Mouse (Mus musculus) heart, adult 2 months (tissue): ENCODE measurements at regions not wholly inside any gene's neighbourhood (a gene's known extent, or its start where the extent isn't known, plus 50 kb on each side); places are given as distances from the start of the nearest gene placed in this dataset.

Source experiments
- DNase-seq, 2 experiments: peaks; one replicate each; pipeline ENCODE4 v3.0.0; 2021
- H3K27ac ChIP-seq: fragments of 200-600 bp; 2 replicates; pipeline ENCODE4 v1.8.1; 2022
- H3K27me3 ChIP-seq: fragments of 200-500 bp; 2 replicates; pipeline ENCODE4 v1.6.1; 2012; ENCODE audit warnings: mild to moderate bottlenecking, low read length, inconsistent platforms, mixed read lengths; ENCODE audit not compliant: control insufficient read depth, insufficient read depth
- H3K36me3 ChIP-seq: fragments of 200-500 bp; 2 replicates; pipeline ENCODE4 v1.6.1; 2012; ENCODE audit warnings: low read length, inconsistent platforms; ENCODE audit not compliant: control insufficient read depth, insufficient read depth
- H3K4me1 ChIP-seq: fragments of 200-500 bp; 2 replicates; pipeline ENCODE4 v1.6.1; 2011; ENCODE audit warnings: low read length; ENCODE audit not compliant: control insufficient read depth, insufficient read depth
- H3K4me3 ChIP-seq: fragments of 200-600 bp; 2 replicates; pipeline ENCODE4 v1.8.1; 2022
- H3K79me2 ChIP-seq: fragments of 200-500 bp; replicated peaks from 2 replicates; pipeline ENCODE4 v1.6.1; 2012; ENCODE audit warnings: mild to moderate bottlenecking, inconsistent platforms, low read length, moderate library complexity, mixed read lengths; ENCODE audit not compliant: control insufficient read depth, insufficient read depth
- H3K9ac ChIP-seq: fragments of 200-500 bp; 2 replicates; pipeline ENCODE4 v1.6.1; 2012; ENCODE audit warnings: low read depth, mild to moderate bottlenecking, control low read depth, inconsistent platforms, low read length, mixed read lengths
- CTCF ChIP-seq: fragments of 200-600 bp; IDR thresholded peaks from 2 replicates; pipeline ENCODE4 v1.8.1; 2022; ENCODE audit warnings: antibody characterized with exemption, mild to moderate bottlenecking, moderate library complexity
- EP300 ChIP-seq: fragments of 200-500 bp; IDR thresholded peaks from 2 replicates; pipeline ENCODE4 v1.6.1; 2011; ENCODE audit warnings: low read depth, low read length, control low read depth; ENCODE audit not compliant: insufficient read depth
- POLR2A ChIP-seq: fragments of 200-500 bp; IDR thresholded peaks from 2 replicates; pipeline ENCODE4 v1.6.1; 2011; ENCODE audit warnings: mild to moderate bottlenecking, low read depth, low read length, control low read depth; ENCODE audit not compliant: insufficient read depth
- WGBS: fragments of 180-500 bp; shearing (Covaris S2); methylation state at CpG from one replicate; pipeline ENCODE4 v1.1.7; 2018; 5-methylcytosine and 5-hydroxymethylcytosine counted together
- intact Hi-C: fragments of 180-260 bp; cut with DNase I; formaldehyde crosslinking; loops from one replicate; pipeline ENCODE4 v1.15.1; 2025

GRCm38 (mm10) chr10:8584389-8584908, 65.8 kb upstream of the Ust start:
- Histone ChIP-seq H3K79me2 (no peaks in the 10 kb centered on the region), H3K4me3 (no peak overlapping the region), H3K4me1 (no peaks in the 10 kb centered on the region), H3K9ac (no peak overlapping the region), H3K27ac (no peak overlapping the region), H3K36me3 (no peaks in the 10 kb centered on the region), H3K27me3 (no peaks in the 10 kb centered on the region)
- WGBS: 74% methylated on average over 3 of the region's 3 CpGs
- intact Hi-C loops: no loop called here
- no peak for DNase-seq
- TF ChIP-seq POLR2A: no peak
- no peak for TF ChIP-seq EP300
- TF ChIP-seq CTCF: no peak

- Histone ChIP-seq H3K4me1 (no peaks in the 10 kb centered on the region), H3K27ac (no peak overlapping the region), H3K36me3 (no peaks in the 10 kb centered on the region), H3K79me2 (no peaks in the 10 kb centered on the region), H3K27me3 (no peaks in the 10 kb centered on the region), H3K9ac (no peak overlapping the region), H3K4me3 (no peak overlapping the region)
- intact Hi-C loops: no loop called here
- 78% methylated on average over 7 of the region's 7 CpGs for WGBS
- no peak for TF ChIP-seq POLR2A
- TF ChIP-seq CTCF: no peak
- no peak for TF ChIP-seq EP300
- DNase-seq: no peak
Measured at GRCm38 (mm10) chr10:8583552-8584388, 65.1 kb upstream of the Ust start.

- no peak overlapping the region for H3K4me3 ChIP-seq
- no peaks in the 10 kb centered on the region for H3K27me3 ChIP-seq
- no peak for TF ChIP-seq CTCF
- no peak for TF ChIP-seq EP300
- TF ChIP-seq POLR2A: no peak
- no peaks in the 10 kb centered on the region for H3K36me3 ChIP-seq
- DNase-seq: no peak
- WGBS: 95% methylated on average over 2 of the region's 2 CpGs
- intact Hi-C loops: no loop called here
- no peak overlapping the region for H3K27ac ChIP-seq
- no peaks in the 10 kb centered on the region for H3K79me2 ChIP-seq
- no peak overlapping the region for H3K9ac ChIP-seq
- H3K4me1 ChIP-seq: no peaks in the 10 kb centered on the region
Measured at GRCm38 (mm10) chr10:8580298-8580697, 61.7 kb upstream of the Ust start.

GRCm38 (mm10) chr10:8577642-8578356, 59.2 kb upstream of the Ust start:
- Histone ChIP-seq H3K4me3 (no peak overlapping the region), H3K27me3 (no peaks in the 10 kb centered on the region), H3K9ac (no peak overlapping the region), H3K27ac (no peak overlapping the region), H3K4me1 (no peaks in the 10 kb centered on the region), H3K79me2 (no peaks in the 10 kb centered on the region), H3K36me3 (no peaks in the 10 kb centered on the region)
- DNase-seq: no peak
- 85% methylated on average over 6 of the region's 6 CpGs for WGBS
- intact Hi-C loops: no loop called here
- TF ChIP-seq POLR2A (no peak), EP300 (no peak), CTCF (no peak)
